Comparison of ENCODE assay signal across 13 mouse cellular contexts in the genomic region with DNA sequence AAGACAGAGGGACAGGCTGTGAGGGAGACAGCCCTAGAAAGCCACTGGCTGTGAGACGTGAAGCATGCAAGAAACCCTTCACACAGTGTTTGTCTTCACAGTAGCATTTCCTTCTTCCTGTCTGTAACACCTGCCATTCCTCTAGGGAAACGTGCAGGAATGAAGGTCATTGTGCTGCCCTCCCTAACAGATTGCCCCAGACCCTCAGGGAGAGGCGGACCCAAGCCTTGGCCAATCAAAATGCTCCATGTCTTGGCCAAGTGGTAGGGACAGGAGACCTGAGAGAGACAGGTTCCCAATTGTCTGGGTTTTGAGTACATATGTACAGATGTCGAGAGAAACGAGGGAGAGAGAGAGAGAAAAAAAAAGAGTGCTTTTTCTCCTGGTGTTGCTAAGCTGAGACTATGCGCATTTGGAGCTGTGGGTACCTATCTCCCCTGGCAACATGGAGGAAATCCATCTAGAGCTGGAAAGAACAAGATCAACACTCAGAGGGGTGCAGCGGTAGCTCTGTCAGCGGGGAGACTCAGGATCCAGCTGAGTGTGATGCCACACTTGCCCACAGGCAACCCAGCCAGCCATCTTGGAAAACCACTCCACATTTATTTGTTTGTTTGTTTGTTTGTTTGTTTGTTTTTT. TPM values are rescaled to one million over a fixed set of nuclear protein-coding genes. Genes with fewer than 3 reads are reported as not detected.
DNase-seq lines count a peak whose midpoint lies in the region; ATAC-seq and TF ChIP-seq lines count a peak whose summit lies in the region.
"Had no signal": no experiment of that assay in that cellular context is flagged by ENCODE, and none has a peak within 500 bp of the region (broad histone marks: within the 10 kb centered on the region; RNA-seq: fewer than 3 reads in every experiment).

No protein-coding gene starts in this region.

- TF ChIP-seq CTCF in ES-Bruce4 (IDR thresholded peaks at IDR 0.05; ENCODE audit: low read depth, low read length) = no peak

- TF ChIP-seq POLR2A in ES-Bruce4 (IDR thresholded peaks at IDR 0.05; ENCODE audit: insufficient read depth, low read length) = no peak

- no peaks in the 10 kb centered on the region for H3K9me3 ChIP-seq in heart, embryonic 16.5 days (replicated peaks; ENCODE audit: control insufficient read depth, low read length)
- no peaks in the 10 kb centered on the region for H3K9me3 ChIP-seq in ES-Bruce4 (replicated peaks; ENCODE audit: control insufficient read depth, insufficient read depth, low read length, poor library complexity, severe bottlenecking)
- no peaks in the 10 kb centered on the region for H3K9me3 ChIP-seq in embryonic facial prominence, embryonic 10.5 days
- H3K9me3 ChIP-seq in limb, embryonic 12.5 days = no peaks in the 10 kb centered on the region

- no peak overlapping the region; the same call in 1 of the 2 replicates for H3K9ac ChIP-seq in heart, embryonic 16.5 days (ENCODE audit: low read length)
- H3K9ac ChIP-seq in ES-Bruce4 (ENCODE audit: low read depth, poor library complexity, severe bottlenecking) = no peak overlapping the region
- no peak overlapping the region for H3K9ac ChIP-seq in limb, embryonic 12.5 days (replicated peaks)
- H3K9ac ChIP-seq: liver, embryonic 14.5 days had no signal

- H3K36me3 ChIP-seq in heart, embryonic 16.5 days (ENCODE audit: control insufficient read depth, insufficient read depth) = no peaks in the 10 kb centered on the region
- no peaks in the 10 kb centered on the region for H3K36me3 ChIP-seq in ES-Bruce4 (ENCODE audit: control insufficient read depth, insufficient read depth, low read length, poor library complexity, severe bottlenecking)
- no peaks in the 10 kb centered on the region for H3K36me3 ChIP-seq in embryonic facial prominence, embryonic 10.5 days (replicated peaks)
- H3K36me3 ChIP-seq in limb, embryonic 12.5 days = no peaks in the 10 kb centered on the region

- H3K4me1 ChIP-seq in heart, embryonic 16.5 days (ENCODE audit: control insufficient read depth, insufficient read depth, low read length) = peaks cover 11% of the 10 kb centered on the region
- H3K4me1 ChIP-seq in ES-Bruce4 (ENCODE audit: control insufficient read depth, insufficient read depth, low read length) = no peaks in the 10 kb centered on the region
- H3K4me1 ChIP-seq in embryonic facial prominence, embryonic 10.5 days = peaks cover 20% of the 10 kb centered on the region
- peaks cover 18% of the 10 kb centered on the region for H3K4me1 ChIP-seq in limb, embryonic 12.5 days (replicated peaks)

- H3K4me3 ChIP-seq in heart, embryonic 16.5 days (ENCODE audit: low read length) = no peak overlapping the region
- no peak overlapping the region for H3K4me3 ChIP-seq in ES-Bruce4 (ENCODE audit: low read depth, low read length)
- H3K4me3 ChIP-seq in embryonic facial prominence, embryonic 10.5 days = peak overlapping the region; percentile 28; the same call in 1 of the 2 replicates
- H3K4me3 ChIP-seq in limb, embryonic 12.5 days (replicated peaks) = no peak overlapping the region
- H3K4me3 ChIP-seq: erythroblast, embryonic 14.5 days had no signal

- DNase-seq in heart, postnatal 10 days = no peak
- no peak for DNase-seq in embryonic facial prominence, embryonic 10.5 days (ENCODE audit: low spot score)
- DNase-seq in adrenal gland, adult (ENCODE audit: inconsistent age in 2 of 2, low spot score in 1 of 2) = no peak
- DNase-seq in right cerebral cortex, adult 18-20 months = no peak
- DNase-seq in cerebellum, postnatal 14 days = no peak
- DNase-seq: cerebellum, adult 8-10 months; gastrocnemius, postnatal 36 days; thymus, adult 18-20 months had no signal

- ATAC-seq in heart, embryonic 16.5 days (replicated peaks; ENCODE audit: extremely low read depth, insufficient read depth, low FRiP score) = no peak
- no peak for ATAC-seq in limb, embryonic 12.5 days (ENCODE audit: insufficient number of reproducible peaks, insufficient read depth, low FRiP score, low TSS enrichment, low read depth)

- intact Hi-C loops in heart, postnatal 10 days (cut with DNase I) = no loop called here

- H3K27me3 ChIP-seq in heart, embryonic 16.5 days (ENCODE audit: control insufficient read depth, insufficient read depth, low read length) = no peaks in the 10 kb centered on the region
- no peaks in the 10 kb centered on the region for H3K27me3 ChIP-seq in ES-Bruce4 (ENCODE audit: control insufficient read depth, insufficient read depth, low read length, poor library complexity, severe bottlenecking)
- 0 out of 2 replicates have a peak, but pooled peaks cover 6% of the 10 kb centered on the region for H3K27me3 ChIP-seq in embryonic facial prominence, embryonic 10.5 days (replicated peaks; ENCODE audit: low read depth, poor library complexity, severe bottlenecking)
- no peaks in the 10 kb centered on the region for H3K27me3 ChIP-seq in limb, embryonic 12.5 days

- H3K27ac ChIP-seq in heart, embryonic 16.5 days (ENCODE audit: low read length) = no peak overlapping the region
- H3K27ac ChIP-seq in ES-Bruce4 (ENCODE audit: insufficient read depth, low read length) = no peak overlapping the region
- H3K27ac ChIP-seq in embryonic facial prominence, embryonic 10.5 days (replicated peaks) = no peak overlapping the region
- no peak overlapping the region; the same call in 1 of the 2 replicates for H3K27ac ChIP-seq in limb, embryonic 12.5 days
- H3K27ac ChIP-seq: liver, embryonic 14.5 days had no signal

- 0 out of 2 replicates have a peak, but pooled peaks have one; percentile 31 for TF ChIP-seq EP300 in ES-Bruce4 (IDR thresholded peaks at IDR 0.05; ENCODE audit: insufficient read depth, low read depth, low read length)

- 29% methylated on average over 8 of the region's 8 CpGs for WGBS in heart, embryonic 16.5 days
- WGBS in embryonic facial prominence, embryonic 10.5 days = 40% methylated on average over 8 of the region's 8 CpGs
- WGBS in limb, embryonic 12.5 days = 35% methylated on average over 8 of the region's 8 CpGs

- peak overlapping the region; percentile 28; the same call in 1 of the 2 replicates for H3K4me2 ChIP-seq in heart, embryonic 16.5 days (ENCODE audit: low read depth, low read length)
- peak overlapping the region; percentile 19 for H3K4me2 ChIP-seq in limb, embryonic 12.5 days

RNA-seq across cellular contexts. Expression of a gene that starts 28.6 kb away (rescaled TPM):
- polyA plus RNA-seq in heart, embryonic 16.5 days (2015; fragmentation: Nextera tagmentation; extraction: Ambion mirVana) = 22.9 and 27.7 TPM in 2 replicates
- total RNA-seq in heart, postnatal 10 days (2021) = 10 to 100 TPM; 22.6 to 29.3 TPM
- polyA plus RNA-seq in ES-Bruce4 (2011; ENCODE audit: insufficient read depth, insufficient read length, low read depth, missing spikeins) = 194 and 216 TPM in 2 replicates
- 88.2 and 95.5 TPM in 2 replicates for polyA plus RNA-seq in embryonic facial prominence, embryonic 10.5 days (2016; fragmentation: Nextera tagmentation; extraction: Ambion mirVana)
- 69.6 and 72.2 TPM in 2 replicates for polyA plus RNA-seq in limb, embryonic 12.5 days (2016; fragmentation: Nextera tagmentation; extraction: Ambion mirVana)
